Mouse (Mus musculus) heart, embryonic 16.5 days (tissue): ENCODE results near the gene Sox6. TPM values are rescaled to one million over a fixed set of nuclear protein-coding genes. Genes with fewer than 3 reads are reported as not detected.

Source experiments
- ATAC-seq: fragments of 200-750 bp; cut with Nextera tagmentation; replicated peaks from 2 replicates; pipeline ENCODE4 v1.8.0; 2017; ENCODE audit warnings: moderate number of reproducible peaks; ENCODE audit not compliant: insufficient read depth, low FRiP score; ENCODE audit errors: extremely low read depth
- H3K27ac ChIP-seq: fragments of 300-500 bp; sonication (generic); 2 replicates; pipeline ENCODE4 v1.5.1; 2014; ENCODE audit warnings: mild to moderate bottlenecking, low read length, control low read depth, moderate library complexity
- H3K27me3 ChIP-seq: fragments of 300-500 bp; sonication (generic); 2 replicates; pipeline ENCODE4 v1.6.1; 2014; ENCODE audit warnings: low read length, mixed read lengths; ENCODE audit not compliant: control insufficient read depth, insufficient read depth
- H3K36me3 ChIP-seq: fragments of 300-500 bp; sonication (generic); 2 replicates; pipeline ENCODE4 v1.6.1; 2014; ENCODE audit not compliant: control insufficient read depth, insufficient read depth
- H3K4me1 ChIP-seq: fragments of 300-500 bp; sonication (generic); 2 replicates; pipeline ENCODE4 v1.6.1; 2014; ENCODE audit warnings: low read length, mixed read lengths; ENCODE audit not compliant: control insufficient read depth, insufficient read depth
- H3K4me2 ChIP-seq: fragments of 300-500 bp; sonication (generic); 2 replicates; pipeline ENCODE4 v1.6.1; 2014; ENCODE audit warnings: low read depth, mild to moderate bottlenecking, control low read depth, low read length
- H3K4me3 ChIP-seq: fragments of 300-500 bp; sonication (generic); 2 replicates; pipeline ENCODE4 v1.5.1; 2014; ENCODE audit warnings: mild to moderate bottlenecking, control low read depth, low read length
- H3K9ac ChIP-seq: fragments of 300-500 bp; sonication (generic); 2 replicates; pipeline ENCODE4 v1.6.1; 2014; ENCODE audit warnings: low read length, control low read depth
- H3K9me3 ChIP-seq: fragments of 300-500 bp; sonication (generic); replicated peaks from 2 replicates; pipeline ENCODE4 v1.6.1; 2016; ENCODE audit warnings: low read length; ENCODE audit not compliant: control insufficient read depth
- whole genome bisulfite sequencing: fragments of 180-500 bp; shearing (Covaris S2); extraction: QIAGEN DNeasy Blood & Tissue Kit; methylation state at CpG from one replicate; pipeline ENCODE4 v1.1.7; 2014; 5-methylcytosine and 5-hydroxymethylcytosine counted together
- polyA plus RNA-seq: library from polyadenylated mRNA; unstranded; fragments of >200 nt; fragmentation: Nextera tagmentation; extraction: Ambion mirVana; gene quantifications from 2 replicates; pipeline ENCODE4 v1.2.1, GENCODE M21; 2015

The Sox6 gene
- polyA plus RNA-seq, 1 experiment from 2014 or later, result 25.6 TPM

DNA sequence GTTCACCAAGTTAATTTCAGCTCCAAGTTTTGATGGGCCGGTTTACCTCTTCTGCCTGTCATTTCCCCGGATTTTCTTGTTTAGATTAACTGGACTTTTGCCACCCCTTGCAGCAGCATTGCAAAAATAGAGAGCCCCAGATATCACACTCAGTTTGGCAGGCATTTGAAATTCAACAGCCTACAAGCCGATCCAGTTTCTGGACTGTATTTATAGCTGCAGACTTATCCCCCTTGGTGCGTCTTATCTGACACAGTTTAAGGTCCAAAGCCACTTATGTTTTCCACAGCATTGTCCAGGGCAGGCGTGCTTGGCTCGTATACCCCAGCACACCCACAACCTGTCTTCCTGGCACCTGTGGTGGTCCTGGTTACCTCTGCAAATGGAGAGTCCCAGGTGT lies 571.8 kb downstream of the Sox6 start:
- Histone ChIP-seq H3K9me3 (no peaks in the 10 kb centered on the region), H3K36me3 (no peaks in the 10 kb centered on the region), H3K27me3 (no peaks in the 10 kb centered on the region), H3K27ac (peak overlapping the region; percentile 79), H3K9ac (no peak overlapping the region), H3K4me3 (no peak overlapping the region), H3K4me1 (peaks cover 40% of the 10 kb centered on the region), H3K4me2 (peak overlapping the region; percentile 30; the same call in 1 of the 2 replicates)
- 22% methylated on average over 6 of the region's 6 CpGs for WGBS
- peak; percentile 87 for ATAC-seq

DNA sequence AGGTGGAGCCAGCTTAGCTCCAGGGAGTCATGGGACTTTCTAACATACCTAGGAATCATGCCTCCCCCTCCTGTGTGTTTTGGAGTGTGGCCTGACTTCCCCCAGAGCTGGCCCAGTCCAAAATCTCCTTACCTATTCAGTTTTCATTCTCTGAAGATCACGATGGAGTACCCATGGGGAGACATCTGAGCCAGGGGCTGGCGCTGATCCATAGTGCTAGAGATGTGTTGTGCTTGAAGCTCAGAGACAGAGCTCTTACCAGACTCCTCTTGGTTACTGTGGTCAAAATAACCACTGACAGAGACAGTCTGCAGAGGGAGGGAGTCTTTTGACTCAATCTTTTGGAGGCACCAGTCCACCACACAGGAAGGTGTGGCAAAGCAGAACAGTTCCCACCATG lies 575.2 kb downstream of the Sox6 start:
- Histone ChIP-seq H3K36me3 (no peaks in the 10 kb centered on the region), H3K27me3 (no peaks in the 10 kb centered on the region), H3K9me3 (no peaks in the 10 kb centered on the region), H3K4me3 (no peak overlapping the region), H3K4me1 (peaks cover 23% of the 10 kb centered on the region), H3K9ac (no peak overlapping the region), H3K27ac (no peak overlapping the region), H3K4me2 (no peak overlapping the region)
- ATAC-seq, result no peak
- WGBS, result 74% methylated on average over 2 of the region's 2 CpGs

- H3K4me2 ChIP-seq, result no peak overlapping the region
- no peak overlapping the region for H3K27ac ChIP-seq
- H3K9ac ChIP-seq, result no peak overlapping the region
- ATAC-seq, result no peak
- H3K27me3 ChIP-seq, result no peaks in the 10 kb centered on the region
- WGBS, result 38% methylated on average over 4 of the region's 4 CpGs
- no peaks in the 10 kb centered on the region for H3K9me3 ChIP-seq
- H3K4me1 ChIP-seq, result peaks cover 20% of the 10 kb centered on the region
- H3K4me3 ChIP-seq, result no peak overlapping the region
- no peaks in the 10 kb centered on the region for H3K36me3 ChIP-seq
These were observed 576.3 kb downstream of the Sox6 start for GRCm38 (mm10) chr7:115462276-115462675.

DNA sequence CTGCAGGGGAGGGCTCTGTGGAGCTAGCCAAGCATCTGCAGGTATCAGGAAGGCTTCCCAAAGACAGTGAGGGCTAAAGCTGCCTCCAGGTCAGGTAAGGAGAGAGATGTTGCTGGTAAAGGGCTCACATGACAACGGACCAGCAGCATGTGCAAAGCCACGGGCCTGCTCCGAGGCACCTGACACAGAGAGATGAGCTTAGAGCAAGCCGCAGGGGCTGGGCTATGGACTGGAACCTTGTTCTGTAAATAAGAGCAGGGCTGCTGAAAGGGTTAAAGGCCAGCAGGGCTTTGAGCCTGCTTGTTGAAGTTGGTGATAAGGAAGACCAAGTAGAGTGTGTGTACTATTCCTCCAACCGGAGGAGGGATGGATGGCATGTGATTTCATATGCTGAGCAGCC lies 583.6 kb downstream of the Sox6 start:
- 74% methylated on average over 5 of the region's 5 CpGs for WGBS

DNA sequence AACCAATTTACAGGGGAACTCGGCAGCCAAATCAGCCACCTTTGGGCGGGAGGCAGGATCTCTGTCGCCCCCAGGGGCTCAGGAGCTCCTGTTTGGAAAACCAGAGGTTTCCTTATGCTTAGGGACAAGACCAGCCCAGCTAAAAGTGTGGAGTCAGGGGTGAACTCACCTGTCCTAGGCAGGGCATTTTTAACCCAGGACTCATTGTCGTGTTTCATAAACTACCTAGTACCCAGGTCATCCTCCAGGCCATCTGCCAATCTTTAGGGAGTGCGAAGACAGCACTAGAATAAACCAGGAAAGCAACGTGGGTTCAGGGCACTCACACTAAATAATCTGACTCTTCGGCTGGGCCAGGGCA lies 584.9 kb downstream of the Sox6 start:
- ATAC-seq, result no peak
- no peaks in the 10 kb centered on the region for H3K9me3 ChIP-seq
- H3K4me3 ChIP-seq, result no peak overlapping the region
- H3K4me1 ChIP-seq, result peaks cover 11% of the 10 kb centered on the region
- no peak overlapping the region for H3K27ac ChIP-seq
- H3K9ac ChIP-seq, result no peak overlapping the region
- H3K4me2 ChIP-seq, result peak overlapping the region; percentile 38; the same call in 1 of the 2 replicates
- no peaks in the 10 kb centered on the region for H3K27me3 ChIP-seq
- 61% methylated on average over 7 of the region's 7 CpGs for WGBS
- no peaks in the 10 kb centered on the region for H3K36me3 ChIP-seq

More for the DNA sequence above, 583.6 kb downstream of the Sox6 start:
- Histone ChIP-seq H3K27ac (no peak overlapping the region), H3K4me2 (no peak overlapping the region), H3K9ac (no peak overlapping the region), H3K36me3 (no peaks in the 10 kb centered on the region), H3K27me3 (no peaks in the 10 kb centered on the region), H3K4me1 (peaks cover 7% of the 10 kb centered on the region), H3K4me3 (no peak overlapping the region), H3K9me3 (no peaks in the 10 kb centered on the region)
- ATAC-seq, result no peak

DNA sequence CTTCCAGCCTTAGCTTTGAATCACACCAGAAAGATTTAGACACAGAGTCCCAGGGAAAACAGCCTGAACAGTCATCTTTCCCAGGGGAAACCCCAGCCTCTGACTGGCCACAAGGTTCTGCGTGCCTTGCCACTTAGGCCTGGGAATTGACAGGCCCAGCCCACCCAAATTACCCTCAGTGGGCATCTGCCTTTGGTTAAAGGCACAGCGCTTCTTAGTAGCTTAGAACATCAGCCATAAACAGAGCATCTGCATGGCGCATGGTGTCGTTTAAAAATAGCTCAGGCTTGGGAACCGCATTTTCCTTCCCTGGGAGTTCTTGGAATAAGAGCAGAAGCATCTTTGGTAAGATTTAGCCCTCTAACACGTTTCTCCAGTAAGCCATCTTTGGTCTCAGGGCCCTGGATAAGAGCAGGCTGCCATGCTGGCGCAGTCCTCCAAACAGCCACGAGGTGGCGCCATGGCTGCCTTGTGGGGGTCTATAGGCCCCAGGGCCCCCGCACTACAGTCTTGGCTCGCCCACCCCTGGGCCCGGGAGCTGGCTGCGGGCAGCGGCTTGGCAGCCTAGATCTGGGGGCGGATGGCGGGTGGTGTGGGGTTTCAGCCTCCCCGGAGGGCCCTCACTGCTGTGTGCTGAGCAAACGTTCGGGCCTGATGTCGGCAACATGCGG lies 585.4 kb downstream of the Sox6 start:
- 0 out of 2 replicates have a peak, but pooled peaks have one; percentile 30 for ATAC-seq

GRCm38 (mm10) chr7:115450431-115451195 lies 588.0 kb downstream of the Sox6 start:
- no peaks in the 10 kb centered on the region for H3K27me3 ChIP-seq
- H3K9ac ChIP-seq, result no peak overlapping the region
- H3K36me3 ChIP-seq, result no peaks in the 10 kb centered on the region
- ATAC-seq, result no peak
- WGBS, result 46% methylated on average over 23 of the region's 23 CpGs
- H3K4me3 ChIP-seq, result no peak overlapping the region
- H3K4me1 ChIP-seq, result peaks cover 12% of the 10 kb centered on the region
- H3K27ac ChIP-seq, result no peak overlapping the region
- H3K4me2 ChIP-seq, result no peak overlapping the region
- H3K9me3 ChIP-seq, result no peaks in the 10 kb centered on the region

More for the DNA sequence above, 585.4 kb downstream of the Sox6 start:
- H3K4me3 ChIP-seq, result no peak overlapping the region
- H3K36me3 ChIP-seq, result no peaks in the 10 kb centered on the region
- peak overlapping the region; percentile 38; the same call in 1 of the 2 replicates for H3K4me2 ChIP-seq
- peaks cover 12% of the 10 kb centered on the region for H3K4me1 ChIP-seq
- no peaks in the 10 kb centered on the region for H3K27me3 ChIP-seq
- no peaks in the 10 kb centered on the region for H3K9me3 ChIP-seq
- 27% methylated on average over 21 of the region's 21 CpGs for WGBS
- no peak overlapping the region for H3K27ac ChIP-seq
- no peak overlapping the region for H3K9ac ChIP-seq

DNA sequence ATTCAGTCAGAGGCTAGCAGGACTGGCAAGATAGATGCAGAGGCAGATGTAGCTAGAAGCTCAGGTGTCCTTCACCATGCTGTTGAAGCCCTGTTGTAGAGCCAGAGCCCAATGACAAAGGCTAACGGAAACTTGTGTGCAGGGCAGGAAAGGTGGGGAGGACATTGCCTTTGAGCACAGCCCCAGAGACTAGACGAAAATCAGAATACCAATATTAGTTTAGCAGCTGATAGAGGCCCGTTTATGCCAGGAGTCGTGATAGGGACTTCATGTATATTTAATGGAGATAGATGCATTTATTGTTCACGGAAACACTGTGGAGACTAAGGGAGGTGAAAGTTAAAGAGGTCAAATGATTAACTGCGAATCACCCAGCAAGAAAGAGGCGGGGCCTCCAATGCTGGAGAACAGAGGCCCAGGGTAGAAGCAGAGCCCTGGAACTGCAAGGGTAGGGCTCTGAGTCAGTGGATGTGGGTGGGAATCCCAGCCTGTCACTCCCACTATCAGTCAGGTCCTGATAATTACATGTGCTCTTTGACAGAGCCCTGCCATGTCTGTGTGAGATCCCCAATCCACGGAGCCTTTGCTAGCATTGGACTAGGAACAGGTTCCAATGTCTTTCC lies 590.1 kb downstream of the Sox6 start:
- Histone ChIP-seq H3K36me3 (no peaks in the 10 kb centered on the region), H3K4me1 (peaks cover 12% of the 10 kb centered on the region), H3K27me3 (no peaks in the 10 kb centered on the region), H3K9ac (no peak overlapping the region), H3K4me2 (no peak overlapping the region), H3K4me3 (no peak overlapping the region), H3K27ac (no peak overlapping the region), H3K9me3 (no peaks in the 10 kb centered on the region)
- WGBS, result 56% methylated on average over 8 of the region's 8 CpGs
- ATAC-seq, result no peak

GRCm38 (mm10) chr7:115447091-115447490 lies 591.5 kb downstream of the Sox6 start:
- 68% methylated on average over 3 of the region's 3 CpGs for WGBS
- no peak overlapping the region for H3K9ac ChIP-seq
- ATAC-seq, result no peak
- peaks cover 5% of the 10 kb centered on the region; the same call in 1 of the 2 replicates for H3K4me1 ChIP-seq
- H3K36me3 ChIP-seq, result no peaks in the 10 kb centered on the region
- no peaks in the 10 kb centered on the region for H3K27me3 ChIP-seq
- no peaks in the 10 kb centered on the region for H3K9me3 ChIP-seq
- no peak overlapping the region for H3K4me3 ChIP-seq
- H3K4me2 ChIP-seq, result no peak overlapping the region
- no peak overlapping the region for H3K27ac ChIP-seq
